Mouse (Mus musculus): Measurements from ENCODE around the gene Taar9.
"Not testable (repeated sequence)": the region's sequence is repeated elsewhere in the genome, so short reads cannot be mapped to it uniquely, and the experiment has no call there.

The Taar9 gene

DNA sequence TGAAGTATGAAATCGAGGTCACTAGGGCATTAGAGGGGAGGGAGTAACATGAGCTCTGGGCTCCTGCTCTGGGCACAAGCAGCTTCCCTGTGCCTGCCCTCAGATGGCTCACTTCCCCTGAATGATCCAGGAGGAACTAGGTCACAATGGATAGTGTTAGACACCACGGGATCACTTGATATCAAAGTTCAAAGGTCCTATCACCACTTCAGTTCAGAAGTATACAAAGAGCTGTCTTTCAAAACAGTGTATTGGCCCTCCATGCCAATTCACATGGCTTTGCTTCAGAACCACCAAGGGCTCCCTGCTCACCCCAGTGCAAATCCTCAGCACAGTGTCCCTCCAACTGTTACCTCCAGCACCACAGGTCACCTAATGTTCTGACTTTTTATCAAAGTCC is 34.6 kb downstream of the Taar9 start:
- DNase-seq: not testable (repeated sequence)

DNA sequence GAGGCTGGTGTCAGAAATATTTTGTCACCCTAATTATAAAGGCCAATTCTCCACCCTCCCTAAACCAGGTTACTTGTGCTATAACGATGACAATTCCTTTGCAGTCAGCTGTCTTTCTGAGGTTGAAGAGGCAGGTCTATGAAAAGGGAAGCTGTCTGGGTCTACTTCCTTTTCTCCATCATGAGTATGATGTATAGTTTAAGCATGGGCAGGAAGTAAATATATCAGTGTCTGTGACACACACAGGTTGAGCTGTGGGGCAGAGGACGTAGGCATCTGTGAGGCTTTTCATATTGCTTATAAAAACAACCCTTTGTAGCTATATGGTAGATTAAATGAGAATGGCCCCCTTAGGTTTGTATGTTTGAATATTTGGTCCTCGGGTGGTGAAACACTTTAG is 50.3 kb downstream of the Taar9 start:
- no peak for DNase-seq

Measured in right cerebral cortex, postnatal 25 days (tissue).